Mouse (Mus musculus) lung, postnatal 10 days (tissue): ENCODE results near the gene Ercc4.
"Not testable (repeated sequence)": the region's sequence is repeated elsewhere in the genome, so short reads cannot be mapped to it uniquely, and the experiment has no call there.

ENCODE experiments used
- DNase-seq: peaks from one replicate; pipeline ENCODE4 v3.0.0; 2021

Gene Ercc4

DNA sequence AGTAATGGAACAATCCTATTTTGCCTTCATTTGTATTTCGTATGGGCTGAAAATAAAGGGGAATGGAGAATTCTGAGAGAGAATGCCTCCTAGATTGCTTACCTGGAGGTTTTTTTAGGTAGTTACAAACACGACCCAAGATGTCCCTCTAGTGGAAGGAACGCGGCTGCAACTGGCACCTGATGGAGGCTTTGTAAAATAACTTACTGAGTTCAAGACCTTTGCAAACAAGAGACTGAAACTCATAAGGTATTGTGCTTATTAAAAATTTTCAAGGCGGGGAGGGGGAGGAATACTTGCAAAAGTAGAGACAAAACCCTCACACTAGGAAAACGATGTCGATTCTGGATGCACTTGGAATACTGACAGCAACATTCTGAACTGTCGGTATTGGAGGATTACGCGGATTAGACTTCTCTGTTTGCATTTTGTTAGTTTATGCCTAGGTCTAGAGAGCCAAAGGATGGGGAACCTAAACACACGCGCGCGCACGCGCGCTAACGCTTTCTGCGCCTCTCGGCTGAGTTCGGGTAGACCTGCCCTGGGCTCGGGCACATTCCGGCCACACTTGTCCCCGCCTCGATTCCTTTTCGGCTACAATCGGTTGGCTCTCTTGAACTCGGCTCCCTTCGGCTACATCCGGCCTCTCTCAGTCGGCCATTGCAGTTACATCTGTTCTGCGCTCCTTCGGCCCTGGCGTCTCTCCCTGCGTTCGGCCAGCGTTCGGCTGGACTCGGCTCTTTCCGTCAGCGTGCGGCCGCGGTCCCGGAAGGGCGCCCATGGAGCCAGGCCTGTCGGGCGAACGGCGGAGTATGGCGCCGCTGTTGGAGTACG, at the start of gene Ercc4:
Gene Ercc4 (plus strand): TSS at position 529 of the 834 bp plus-strand sequence.
- peak; percentile 98 for DNase-seq

GRCm38 (mm10) chr16:13061113-13061512, 48.4 kb upstream of the Ercc4 start:
- DNase-seq, result peak; percentile 3

DNA sequence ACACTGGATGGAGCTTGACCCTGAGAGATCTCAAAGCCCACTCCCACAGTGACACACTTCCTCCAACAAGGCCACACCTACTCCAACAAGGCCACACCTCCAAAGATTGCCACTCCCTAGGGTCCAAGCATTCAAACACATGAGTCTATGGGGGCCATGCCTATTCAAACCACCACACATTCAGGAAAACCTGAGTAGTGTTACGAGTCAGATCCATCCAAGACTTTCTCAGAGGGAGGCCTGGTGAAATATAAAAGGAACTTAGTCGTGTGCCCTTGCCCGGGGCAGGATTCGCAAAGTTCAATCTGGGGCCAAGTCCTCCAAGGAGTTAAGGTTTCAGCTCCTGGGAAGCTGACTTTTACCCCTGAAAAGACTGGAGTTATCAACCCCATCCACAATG, 35.3 kb upstream of the Ercc4 start:
- no peak for DNase-seq

GRCm38 (mm10) chr16:13080161-13080560, 29.3 kb upstream of the Ercc4 start:
- DNase-seq, result no peak

GRCm38 (mm10) chr16:13083155-13083798, 26.2 kb upstream of the Ercc4 start:
- DNase-seq, result no peak

- DNase-seq, result no peak
These were observed 1.1 kb upstream of the Ercc4 start for GRCm38 (mm10) chr16:13108356-13108755.

DNA sequence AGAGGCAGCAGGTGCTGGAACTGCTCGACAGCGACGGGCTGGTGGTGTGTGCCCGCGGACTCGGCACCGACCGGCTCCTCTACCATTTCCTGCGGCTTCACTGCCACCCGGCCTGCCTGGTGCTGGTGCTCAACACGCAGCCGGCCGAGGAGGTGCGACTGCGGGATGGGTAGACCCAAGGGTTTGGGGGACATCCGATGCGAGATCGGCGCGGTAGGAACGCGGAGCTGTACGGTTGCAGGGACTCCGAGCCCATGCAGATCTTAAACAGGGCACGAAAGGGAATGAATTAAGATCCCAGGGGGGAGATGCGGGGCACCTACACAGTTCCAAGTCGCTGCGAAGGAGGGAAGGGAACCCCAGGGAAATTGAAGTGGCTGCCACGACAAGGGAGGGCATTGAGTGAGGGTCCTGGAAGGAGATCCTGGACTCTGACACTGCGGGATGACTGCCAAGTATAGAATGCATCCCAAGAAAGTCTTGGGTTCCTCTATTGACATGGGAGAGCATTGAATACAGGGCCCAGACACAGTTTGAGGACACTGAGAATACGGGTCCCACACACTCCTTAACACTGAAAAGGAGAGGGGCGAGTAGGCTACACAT, 609 bp downstream of the Ercc4 start:
- DNase-seq, result no peak

GRCm38 (mm10) chr16:13114821-13115220, 5.3 kb downstream of the Ercc4 start:
- no peak for DNase-seq

GRCm38 (mm10) chr16:13115466-13115865, 6.0 kb downstream of the Ercc4 start:
- not testable (repeated sequence) for DNase-seq

DNA sequence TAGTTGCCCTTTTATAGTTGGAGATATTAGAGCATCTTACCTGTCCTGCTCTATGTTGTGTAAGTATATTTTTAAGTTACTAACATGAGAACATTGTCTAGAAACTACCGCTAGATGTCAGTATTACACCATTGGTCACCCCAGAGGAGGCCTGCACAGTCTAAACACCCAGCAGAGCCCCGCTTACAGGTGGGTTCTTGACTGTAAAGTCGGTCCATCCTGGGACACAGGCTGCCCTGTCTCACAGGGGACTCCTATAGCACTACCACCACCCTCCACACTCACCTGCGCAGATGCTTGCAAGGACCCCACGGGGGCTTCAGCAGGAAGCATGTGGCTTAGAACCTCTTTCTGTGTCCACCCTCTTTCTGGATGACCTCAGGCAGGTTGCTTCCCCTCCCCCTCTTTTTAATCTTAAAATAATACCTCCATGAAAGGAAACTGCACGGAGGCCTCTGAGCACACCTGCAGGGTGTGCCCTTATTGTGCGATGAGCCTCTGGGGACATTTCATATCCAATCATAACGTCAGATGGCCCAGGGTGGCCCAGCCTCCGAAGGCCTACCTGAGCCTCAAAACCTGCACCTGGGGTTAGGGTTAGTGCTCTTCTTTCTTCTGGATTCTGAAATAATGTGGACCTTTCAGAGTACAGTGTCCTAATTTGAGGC, 7.9 kb downstream of the Ercc4 start:
- peak; percentile 65 for DNase-seq

- DNase-seq, result no peak
These were observed 8.5 kb downstream of the Ercc4 start for GRCm38 (mm10) chr16:13117967-13118430.

GRCm38 (mm10) chr16:13118754-13119294, 9.3 kb downstream of the Ercc4 start:
- no peak for DNase-seq

DNA sequence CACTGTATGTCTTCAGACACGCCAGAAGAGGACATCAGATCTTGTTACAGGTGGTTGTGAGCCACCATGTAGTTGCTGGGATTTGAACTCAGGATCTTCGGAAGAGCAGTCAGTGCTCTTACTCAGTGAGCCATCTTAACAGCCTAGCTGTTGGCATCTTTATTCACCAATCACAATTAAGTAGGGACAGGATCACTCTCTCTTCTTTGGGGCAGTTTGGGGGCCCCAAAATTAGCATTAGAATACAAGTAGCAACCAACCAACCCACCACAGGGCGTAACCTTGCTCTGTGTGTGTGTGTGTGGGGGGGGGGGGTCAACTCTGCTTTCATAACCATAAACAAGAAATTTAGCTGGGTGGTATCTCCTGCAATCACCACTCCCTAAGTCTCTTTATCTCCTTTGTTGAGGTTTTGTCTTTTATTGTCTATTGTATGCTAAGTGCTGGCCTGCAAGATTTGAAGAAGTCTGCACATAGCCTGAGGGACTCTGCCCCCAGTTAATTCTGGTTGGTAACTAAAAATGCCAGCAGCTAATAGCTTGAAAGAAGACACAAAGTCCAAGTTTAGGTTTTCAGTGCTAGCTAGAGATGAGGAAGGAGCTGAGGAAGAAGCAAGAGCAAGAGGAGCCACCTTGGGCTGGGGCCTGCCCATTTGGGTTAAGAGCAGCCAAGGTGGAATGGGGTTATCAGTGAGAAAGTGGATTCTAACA, 10.3 kb downstream of the Ercc4 start:
- no peak for DNase-seq

DNA sequence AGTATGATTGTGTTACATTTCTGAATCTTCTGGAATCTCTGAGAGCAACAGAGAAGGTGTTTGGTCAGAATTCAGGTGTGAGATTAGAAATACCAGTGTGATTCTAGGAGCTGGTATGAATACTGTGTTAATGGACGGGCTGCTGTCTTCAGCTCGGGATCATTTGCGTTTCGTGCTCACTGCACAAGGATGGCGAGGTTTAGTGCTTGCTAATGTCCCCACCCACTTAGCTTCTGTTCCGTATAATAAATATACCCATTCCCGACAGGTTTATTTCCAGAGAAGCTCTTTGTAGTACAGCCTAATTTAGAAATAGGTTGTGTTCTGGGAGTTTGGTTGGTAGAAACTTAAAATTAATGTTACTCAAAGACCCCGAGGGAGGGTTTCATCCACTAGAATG, 15.9 kb downstream of the Ercc4 start:
- DNase-seq, result no peak

- no peak for DNase-seq
These were observed 18.1 kb downstream of the Ercc4 start for GRCm38 (mm10) chr16:13127566-13127965.

DNA sequence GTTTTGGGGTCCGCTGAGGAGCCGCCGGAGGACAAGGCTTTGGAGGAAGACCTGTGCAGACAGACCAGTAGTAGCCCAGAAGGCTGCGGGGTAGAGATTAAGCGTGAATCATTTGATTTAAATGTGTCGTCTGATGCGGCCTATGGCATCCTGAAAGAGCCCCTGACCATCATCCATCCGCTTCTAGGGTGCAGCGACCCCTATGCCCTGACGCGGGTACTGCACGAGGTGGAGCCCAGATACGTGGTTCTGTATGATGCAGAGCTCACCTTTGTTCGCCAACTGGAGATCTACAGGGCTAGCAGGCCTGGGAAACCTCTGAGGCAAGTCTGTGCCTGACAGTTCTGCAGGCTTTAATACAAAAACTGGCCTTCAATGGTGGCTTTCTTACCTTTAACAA, 20.9 kb downstream of the Ercc4 start:
- peak; percentile 47 for DNase-seq

- DNase-seq, result no peak
These were observed 31.7 kb downstream of the Ercc4 start for GRCm38 (mm10) chr16:13141220-13141619.

GRCm38 (mm10) chr16:13143932-13144331, 34.4 kb downstream of the Ercc4 start:
- DNase-seq, result no peak

DNA sequence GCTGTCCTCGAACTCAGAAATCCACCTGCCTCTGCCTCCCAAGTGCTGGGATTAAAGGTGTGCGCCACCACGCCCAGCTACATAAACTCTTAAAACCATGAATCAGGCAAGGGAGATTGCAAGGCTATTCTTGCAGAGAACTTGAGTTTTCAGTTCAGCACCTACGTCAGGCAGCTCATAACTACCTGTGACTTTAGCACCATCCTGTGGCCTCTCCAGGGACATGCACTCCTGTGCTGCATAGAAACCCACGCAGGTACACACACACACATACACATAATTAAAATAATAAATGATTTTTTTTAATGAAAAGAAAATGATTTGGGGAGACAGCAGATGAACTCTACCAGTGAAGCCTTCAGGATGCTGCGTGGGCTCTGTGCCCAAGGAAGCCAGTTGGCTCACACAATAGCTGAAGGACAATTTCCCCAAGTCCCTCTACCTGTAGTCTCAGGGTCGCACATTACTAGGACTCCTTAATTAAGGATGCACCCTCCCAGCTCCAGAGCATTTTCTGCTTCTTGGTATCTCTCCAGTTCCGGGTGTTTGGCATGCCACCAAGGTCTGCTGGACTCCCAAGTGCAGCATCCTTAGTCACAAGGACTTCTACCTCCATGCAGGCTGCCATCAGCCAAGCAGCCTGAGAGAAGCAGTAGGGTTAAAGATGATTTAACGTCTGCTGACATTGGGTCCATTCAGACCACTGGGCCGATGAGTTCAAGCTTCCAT, 35.4 kb downstream of the Ercc4 start:
- DNase-seq, result no peak

DNA sequence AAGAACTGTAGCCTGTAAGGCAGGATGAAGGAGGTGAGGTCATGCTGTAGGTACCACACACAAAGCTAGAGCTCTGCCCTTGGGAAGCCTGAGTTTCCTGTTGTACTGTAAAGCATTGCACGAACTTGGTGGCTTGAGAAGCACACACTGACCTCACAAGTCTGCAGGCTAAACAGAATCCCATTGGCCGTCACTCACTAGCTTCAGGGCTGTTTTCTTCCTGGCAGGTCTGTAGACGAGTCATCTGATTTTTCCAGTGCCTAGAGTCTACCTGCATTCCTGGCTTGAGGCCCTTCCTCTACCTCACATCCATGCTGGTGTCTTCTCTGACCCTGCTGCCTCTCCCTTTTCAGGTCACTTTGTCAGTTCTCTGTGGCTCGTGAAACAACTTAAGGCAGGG, 36.7 kb downstream of the Ercc4 start:
- no peak for DNase-seq

DNA sequence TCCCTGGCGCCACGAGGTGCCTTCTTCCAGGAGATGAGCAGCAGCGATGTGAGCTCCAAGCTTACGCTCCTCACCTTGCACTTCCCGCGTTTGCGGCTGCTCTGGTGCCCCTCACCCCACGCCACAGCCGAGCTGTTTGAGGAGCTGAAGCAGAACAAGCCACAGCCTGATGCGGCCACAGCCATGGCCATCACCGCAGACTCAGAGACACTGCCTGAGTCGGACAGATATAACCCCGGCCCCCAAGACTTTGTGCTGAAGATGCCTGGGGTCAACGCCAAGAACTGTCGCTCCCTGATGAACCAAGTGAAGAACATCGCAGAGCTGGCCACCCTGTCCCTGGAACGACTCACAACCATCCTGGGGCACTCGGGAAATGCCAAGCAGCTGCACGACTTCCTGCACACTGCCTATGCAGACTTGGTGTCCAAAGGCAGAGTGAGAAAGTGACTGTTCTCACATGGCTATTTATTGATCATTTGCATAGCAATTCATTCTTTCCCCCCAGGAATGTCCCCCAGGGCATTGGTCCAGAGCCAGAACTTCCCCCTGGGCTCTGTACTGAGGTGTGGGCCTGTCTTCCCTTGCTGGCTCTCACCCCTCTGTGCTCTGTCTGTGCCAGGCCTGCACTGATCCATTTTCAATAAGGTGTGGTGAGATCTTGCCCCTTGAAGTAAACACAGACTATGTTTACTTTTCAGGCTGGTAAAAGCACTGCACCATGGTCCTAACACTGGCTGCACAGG, 38.5 kb downstream of the Ercc4 start:
- peak; percentile 18 for DNase-seq
